Mouse (Mus musculus) cerebellum, adult 18-20 months (tissue): ENCODE measurements at regions not wholly inside any gene's neighbourhood (a gene's known extent, or its start where the extent isn't known, plus 50 kb on each side); places are given as distances from the start of the nearest gene placed in this dataset.

Experiments
- DNase-seq, 2 experiments: peaks; one replicate each; pipeline ENCODE4 v3.0.0; 2021

GRCm38 (mm10) chr11:44238598-44238997 is 161.3 kb upstream of the Il12b start:
- DNase-seq: no peak

- no peak for DNase-seq
These were observed 156.7 kb upstream of the Il12b start for GRCm38 (mm10) chr11:44243184-44243583.

- DNase-seq: no peak
These were observed 148.0 kb upstream of the Il12b start for GRCm38 (mm10) chr11:44251821-44252220.

GRCm38 (mm10) chr11:44260376-44261111 is 139.3 kb upstream of the Il12b start:
- no peak for DNase-seq

DNA sequence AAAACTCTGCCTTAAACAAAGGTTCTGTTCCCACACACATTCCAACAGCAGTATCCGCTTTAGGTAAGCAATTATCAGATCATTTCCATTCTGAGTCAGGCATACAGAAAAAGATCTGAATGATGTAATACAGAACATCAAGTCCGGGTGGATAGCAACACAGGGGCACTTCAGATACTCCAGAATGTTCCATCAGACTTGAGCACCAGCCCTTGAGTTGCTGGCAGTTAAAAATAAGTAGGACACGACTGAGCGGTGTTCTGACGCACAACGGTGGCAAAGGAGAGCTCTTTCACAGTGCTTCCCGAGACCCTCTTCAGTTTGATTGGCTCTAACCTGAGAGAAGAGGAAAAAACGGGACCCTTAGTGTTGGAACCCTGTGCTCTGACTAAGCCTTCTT is 138.2 kb upstream of the Il12b start:
- no peak for DNase-seq

GRCm38 (mm10) chr11:44262571-44262970 is 137.3 kb upstream of the Il12b start:
- no peak for DNase-seq

- no peak for DNase-seq
These were observed 127.6 kb upstream of the Il12b start for GRCm38 (mm10) chr11:44272268-44272667.

- no peak for DNase-seq
These were observed 121.2 kb upstream of the Il12b start for GRCm38 (mm10) chr11:44278521-44279208.

DNA sequence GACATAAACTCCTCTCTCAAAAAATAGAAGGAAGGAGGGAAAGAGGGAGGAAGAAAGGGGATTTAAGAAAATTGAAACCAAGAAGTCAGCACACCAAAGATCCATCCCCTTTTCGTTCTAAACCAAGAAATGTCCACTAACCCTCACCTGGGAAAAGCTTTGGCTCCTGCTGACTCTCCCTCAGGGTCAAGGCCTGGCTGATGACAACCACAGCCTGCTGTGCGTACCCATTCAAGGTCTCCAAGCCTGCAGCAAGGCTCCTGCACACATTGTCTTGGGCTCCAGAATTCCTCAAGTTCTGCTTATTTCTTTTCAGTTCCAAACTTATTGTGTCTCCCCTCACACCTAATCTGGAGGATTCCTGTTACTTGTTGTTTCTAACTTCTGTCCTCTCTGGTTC is 113.9 kb upstream of the Il12b start:
- DNase-seq: no peak

DNA sequence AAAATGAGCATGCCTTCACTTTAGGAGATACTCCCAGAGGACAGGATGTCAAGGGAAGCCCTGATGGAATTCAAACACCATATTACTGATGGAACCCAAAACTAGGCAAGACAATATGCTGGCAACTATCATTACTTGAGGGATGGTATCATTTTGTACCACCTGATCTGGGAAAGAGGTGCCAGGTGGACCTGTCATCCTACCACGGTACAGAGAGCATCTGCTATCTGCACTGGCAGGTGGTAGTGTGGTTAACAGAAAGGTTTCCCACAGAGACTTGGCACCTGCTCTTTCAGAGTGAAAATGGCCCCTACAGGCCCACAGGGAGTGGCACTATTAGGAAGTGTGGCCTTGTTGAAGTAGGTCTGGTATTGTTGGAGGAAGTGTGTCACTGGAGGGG is 111.0 kb upstream of the Il12b start:
- DNase-seq: peak; percentile 52 to 60

GRCm38 (mm10) chr11:44303786-44304185 is 96.1 kb upstream of the Il12b start:
- no peak for DNase-seq

DNA sequence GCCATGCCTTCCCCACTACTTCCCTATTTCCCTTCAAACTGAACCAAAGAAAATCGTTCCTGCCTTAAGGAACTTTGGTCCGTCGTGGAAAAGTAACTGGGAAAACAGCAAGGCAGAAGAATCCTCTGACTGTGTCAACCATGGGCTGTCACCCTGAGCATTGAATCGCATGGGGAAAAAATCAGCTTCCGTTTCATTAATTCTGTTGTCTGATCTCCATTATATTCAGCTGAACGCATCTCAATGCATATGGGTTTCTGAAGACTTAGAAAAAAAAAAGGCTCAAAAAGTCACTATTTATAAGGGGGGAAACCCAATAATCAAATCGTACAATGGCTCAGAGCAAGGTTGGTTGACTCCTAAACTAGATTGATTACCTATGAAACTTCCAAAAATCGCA is 83.8 kb upstream of the Il12b start:
- no peak for DNase-seq

DNA sequence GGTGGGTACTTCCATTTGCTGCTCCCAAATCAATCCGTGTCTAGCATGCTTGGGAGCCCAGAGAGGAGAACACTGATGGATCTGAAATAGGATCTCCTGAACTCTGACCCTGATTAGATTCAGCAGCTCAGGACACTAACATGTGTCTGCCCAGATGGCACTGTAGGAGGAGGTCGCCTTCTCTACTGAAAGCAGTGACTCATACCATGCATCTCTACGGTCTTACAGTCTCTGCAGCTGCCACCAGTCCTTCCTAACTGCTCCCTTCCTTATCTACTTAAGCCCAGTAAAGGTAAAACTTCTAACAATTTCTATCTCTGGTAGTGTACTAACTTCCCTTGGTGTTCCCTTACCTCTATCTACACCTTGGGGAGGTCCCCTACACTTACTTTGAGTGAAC is 80.7 kb upstream of the Il12b start:
- no peak for DNase-seq

- DNase-seq: no peak
These were observed 76.5 kb upstream of the Il12b start for GRCm38 (mm10) chr11:44323314-44323713.

GRCm38 (mm10) chr11:44325066-44325465 is 74.8 kb upstream of the Il12b start:
- DNase-seq: no peak

- no peak for DNase-seq
These were observed 74.3 kb upstream of the Il12b start for GRCm38 (mm10) chr11:44325525-44325924.

- no peak for DNase-seq
These were observed 70.4 kb upstream of the Il12b start for GRCm38 (mm10) chr11:44329503-44329902.

DNA sequence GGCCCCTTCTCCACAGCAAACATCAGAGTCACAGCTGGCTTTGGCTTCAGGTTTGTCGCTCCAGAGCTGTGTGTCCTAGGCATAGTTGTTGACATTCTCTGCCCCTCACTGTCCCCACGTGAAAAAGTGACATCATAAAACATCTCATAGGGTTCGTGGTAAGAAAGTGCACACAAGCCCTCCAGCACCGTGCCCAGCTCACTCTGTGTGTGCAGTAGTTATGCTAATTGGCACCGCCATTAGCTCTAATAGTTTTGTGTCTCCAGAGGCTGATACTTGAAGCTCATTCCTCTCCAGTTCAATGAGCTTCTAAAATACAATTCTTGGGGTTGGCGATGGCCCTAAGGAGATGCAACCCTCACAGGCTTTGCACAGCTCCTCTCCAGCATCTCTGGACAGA is 69.4 kb upstream of the Il12b start:
- DNase-seq: no peak

- peak; percentile 56 to 62 for DNase-seq
These were observed 68.8 kb upstream of the Il12b start for GRCm38 (mm10) chr11:44330851-44331773.

GRCm38 (mm10) chr11:44331774-44332129 is 68.1 kb upstream of the Il12b start:
- no peak for DNase-seq

- DNase-seq: no peak
These were observed 59.3 kb upstream of the Il12b start for GRCm38 (mm10) chr11:44340531-44340930.

DNA sequence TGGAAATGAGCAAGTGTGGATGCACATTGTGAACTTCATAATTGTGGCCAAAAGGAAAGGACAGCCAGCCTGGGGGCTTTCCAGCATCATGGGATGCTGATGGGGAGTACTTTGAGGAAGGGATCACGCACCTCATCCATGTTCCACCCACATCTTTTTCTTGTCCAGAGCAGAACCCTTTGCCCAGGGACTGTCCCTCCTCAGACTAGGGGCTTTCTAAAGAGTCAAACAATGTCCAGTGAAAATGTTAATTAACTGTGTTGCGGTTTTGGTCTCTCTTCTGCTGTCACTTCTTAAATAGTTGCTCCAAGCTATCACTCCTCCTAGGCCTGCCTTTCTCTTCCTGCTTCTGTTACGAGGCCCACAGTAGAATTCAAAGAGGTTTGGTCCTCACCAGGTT is 51.6 kb upstream of the Il12b start:
- no peak for DNase-seq

DNA sequence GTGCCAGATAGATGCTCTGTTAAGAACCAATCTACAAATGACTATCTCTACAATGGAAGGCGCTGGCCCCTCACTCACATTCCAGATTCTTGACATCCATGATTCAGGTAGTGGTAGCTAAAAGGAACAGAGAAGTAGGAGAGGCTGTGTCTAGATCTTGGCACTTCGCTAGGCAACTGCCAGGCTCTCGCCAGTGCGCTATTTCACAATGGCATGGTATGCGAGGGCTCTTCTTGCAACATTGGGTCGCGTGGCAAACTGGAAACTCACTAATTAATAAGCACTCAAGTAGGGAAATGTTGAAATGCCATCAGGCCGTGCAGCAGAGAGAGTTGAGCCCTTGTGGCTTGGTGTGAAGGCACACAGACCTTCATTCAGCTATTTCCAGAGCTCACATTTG is 50.3 kb upstream of the Il12b start:
- DNase-seq: no peak
